Mouse (Mus musculus) bone marrow macrophage, adult 2 months (primary cell): Measurements from ENCODE around the gene Dpp6.
"Not testable (repeated sequence)": the region's sequence is repeated elsewhere in the genome, so short reads cannot be mapped to it uniquely, and the experiment has no call there.

Source experiments
- CTCF ChIP-seq: IDR thresholded peaks from 2 replicates; pipeline ENCODE4 v1.5.1; 2012; ENCODE audit warnings: low read depth, mild to moderate bottlenecking, low read length, moderate library complexity
- POLR2A ChIP-seq: IDR thresholded peaks from 2 replicates; pipeline ENCODE4 v1.6.1; 2012; ENCODE audit warnings: mild to moderate bottlenecking, low read depth, low read length, borderline replicate concordance

DNA sequence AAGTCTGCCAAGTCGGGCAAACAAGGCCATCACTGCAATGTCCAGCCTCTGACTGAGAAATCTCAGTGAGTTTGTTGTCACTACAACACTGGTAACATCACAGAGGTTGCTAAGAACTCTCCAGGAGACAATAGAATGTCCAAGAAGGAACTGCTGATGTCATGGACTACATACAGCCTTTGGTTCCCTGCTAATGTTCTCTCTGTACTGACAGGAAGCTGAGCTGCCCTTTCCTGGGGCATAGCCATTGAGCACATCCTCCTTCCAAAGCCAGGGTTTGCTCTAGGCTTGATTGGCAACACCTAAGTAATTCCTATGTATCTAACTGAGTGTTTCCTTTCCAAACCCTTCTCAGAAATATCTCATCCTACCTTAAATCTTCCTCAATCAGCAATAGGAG lies 684.3 kb downstream of the Dpp6 start, which contains the start of gene Speer4b:
- TF ChIP-seq CTCF, POLR2A: not testable (repeated sequence)
